Mouse (Mus musculus) R1 (cell line): Measurements from ENCODE around the gene Clns1a.

Experiments used
- DNase-seq: peaks from one replicate; pipeline ENCODE4 v3.0.0-alpha.2; 2018; ENCODE audit warnings: low read depth, low spot score

Gene Clns1a

GRCm38 (mm10) chr7:97765181-97765962, 68.9 kb downstream of the Clns1a start:
- DNase-seq = no peak

GRCm38 (mm10) chr7:97765963-97766347, 69.5 kb downstream of the Clns1a start:
- no peak for DNase-seq

- no peak for DNase-seq
Measured at GRCm38 (mm10) chr7:97766406-97767166, 70.2 kb downstream of the Clns1a start.

GRCm38 (mm10) chr7:97767841-97768240, 71.4 kb downstream of the Clns1a start:
- no peak for DNase-seq

- DNase-seq = no peak
Measured at GRCm38 (mm10) chr7:97769020-97769419, 72.6 kb downstream of the Clns1a start.
